In genomic region chr16:20413870-20414331, GRCm38 (mm10) we compare ENCODE assay signal across 12 mouse cellular contexts. TPM values are rescaled to one million over a fixed set of nuclear protein-coding genes. Genes with fewer than 3 reads are reported as not detected.
DNase-seq lines count a peak whose midpoint lies in the region; ATAC-seq lines count a peak whose summit lies in the region.
"Had no signal": no experiment of that assay in that cellular context is flagged by ENCODE, and none has a peak within 500 bp of the region (broad histone marks: within the 10 kb centered on the region; RNA-seq: fewer than 3 reads in every experiment).

No protein-coding gene starts in this region.

- peak; percentile 12 for DNase-seq in adrenal gland, postnatal 25 days
- DNase-seq in adrenal gland, adult 18-20 months (ENCODE audit: low spot score in 2 of 2): no peak
- peak; percentile 61 for DNase-seq in 416B (ENCODE audit: low read depth)
- DNase-seq in lung, postnatal 14 days: peak; percentile 19
- DNase-seq: cerebellum, adult 9-11 months; spleen, adult 18-20 months had no signal

- peaks cover 16% of the 10 kb centered on the region; the same call in 1 of the 2 replicates for H3K36me3 ChIP-seq in neural tube, embryonic 15.5 days

- ATAC-seq in cerebellum, adult (ENCODE audit: insufficient number of reproducible peaks, low FRiP score, low TSS enrichment): no peak
- no peak for ATAC-seq in neural tube, embryonic 15.5 days (ENCODE audit: low FRiP score)
- ATAC-seq in activated CD4-positive, CD25-positive, alpha-beta regulatory T cell, adult 4 months: no peak
- ATAC-seq: midbrain, embryonic 16.5 days had no signal

- WGBS in neural tube, embryonic 15.5 days: 84% methylated on average over 2 of the region's 2 CpGs

- no peak overlapping the region for H3K4me2 ChIP-seq in neural tube, embryonic 15.5 days
- H3K4me2 ChIP-seq: hindbrain, embryonic 14.5 days had no signal

- no peaks in the 10 kb centered on the region for H3K27me3 ChIP-seq in neural tube, embryonic 15.5 days (replicated peaks)

- peak overlapping the region; percentile 16; the same call in 1 of the 2 replicates for H3K27ac ChIP-seq in brown adipose tissue, adult 24 weeks (replicated peaks; ENCODE audit: low read depth, low read length)
- no peak overlapping the region for H3K27ac ChIP-seq in neural tube, embryonic 15.5 days (replicated peaks)
- H3K27ac ChIP-seq: hindbrain, embryonic 14.5 days had no signal

- no peak overlapping the region for H3K9ac ChIP-seq in neural tube, embryonic 15.5 days (replicated peaks)
- H3K9ac ChIP-seq: hindbrain, embryonic 14.5 days had no signal

- no peak overlapping the region for H3K4me3 ChIP-seq in brown adipose tissue, adult 24 weeks (ENCODE audit: insufficient read depth, low read depth, low read length)
- H3K4me3 ChIP-seq in neural tube, embryonic 15.5 days (replicated peaks): no peak overlapping the region

- H3K4me1 ChIP-seq in brown adipose tissue, adult 24 weeks (ENCODE audit: control insufficient read depth, insufficient read depth, insufficient read length, low read length): peaks cover 8% of the 10 kb centered on the region; the same call in 1 of the 2 replicates
- no peaks in the 10 kb centered on the region; the same call in 1 of the 2 replicates for H3K4me1 ChIP-seq in neural tube, embryonic 15.5 days

- H3K9me3 ChIP-seq in neural tube, embryonic 15.5 days (replicated peaks): no peaks in the 10 kb centered on the region

RNA-seq across cellular contexts. Expression of gene Abcc5, which starts 12.3 kb away (rescaled TPM):
- total RNA-seq in adrenal gland, postnatal 25 days (2021): 73.8 and 89.1 TPM in 2 replicates
- total RNA-seq in adrenal gland, adult 18-20 months (2021): 10 to 100 TPM; 77.9 to 95.5 TPM
- polyA plus RNA-seq in brown adipose tissue, adult 24 weeks (2012; ENCODE audit: insufficient read depth, insufficient read length, missing spikeins): 21.2 and 21.3 TPM in 2 replicates
- 120 and 142 TPM in 2 replicates for polyA plus RNA-seq in neural tube, embryonic 15.5 days (2015; fragmentation: Nextera tagmentation; extraction: Ambion mirVana)
- 10 to 100 TPM; 25.1 to 25.4 TPM for polyA plus RNA-seq in activated CD4-positive, CD25-positive, alpha-beta regulatory T cell, adult 4 months (2017; shearing (Covaris generic))

Comparison
In these comparisons a context has a peak if more than half of its experiments do, and no peak if none do; other contexts are left out.
1. DNase-seq: peak in adrenal gland, postnatal 25 days (single experiment), 416B (single experiment) and lung, postnatal 14 days (single experiment); none in adrenal gland, adult 18-20 months (0 of 2).